Mouse (Mus musculus) testis, postnatal 14 days (tissue): ENCODE results near the gene Lpar3.

Source experiments
- DNase-seq: peaks from one replicate; pipeline ENCODE4 v3.0.0; 2021; ENCODE audit warnings: low spot score

The Lpar3 gene

DNA sequence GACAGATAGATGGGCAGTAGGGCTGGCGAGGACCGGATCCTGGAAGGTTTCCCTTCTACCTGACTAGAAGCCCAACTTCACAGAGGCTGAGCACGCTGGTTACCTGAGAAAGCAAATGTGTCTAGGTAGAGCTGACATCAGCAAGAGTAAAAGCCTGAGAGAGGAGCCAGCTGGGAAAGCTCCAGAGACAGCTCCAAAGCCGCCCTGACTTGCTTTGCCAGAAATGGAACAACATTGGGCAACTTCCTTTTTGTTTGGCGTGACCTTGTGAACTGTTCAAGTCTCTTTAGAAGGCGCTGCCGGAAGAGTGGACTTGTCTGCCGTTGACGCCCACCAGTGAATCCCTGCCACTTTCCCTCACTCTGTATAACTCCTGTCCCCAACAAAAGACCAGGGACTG is 39.4 kb downstream of the Lpar3 start:
- DNase-seq = no peak

DNA sequence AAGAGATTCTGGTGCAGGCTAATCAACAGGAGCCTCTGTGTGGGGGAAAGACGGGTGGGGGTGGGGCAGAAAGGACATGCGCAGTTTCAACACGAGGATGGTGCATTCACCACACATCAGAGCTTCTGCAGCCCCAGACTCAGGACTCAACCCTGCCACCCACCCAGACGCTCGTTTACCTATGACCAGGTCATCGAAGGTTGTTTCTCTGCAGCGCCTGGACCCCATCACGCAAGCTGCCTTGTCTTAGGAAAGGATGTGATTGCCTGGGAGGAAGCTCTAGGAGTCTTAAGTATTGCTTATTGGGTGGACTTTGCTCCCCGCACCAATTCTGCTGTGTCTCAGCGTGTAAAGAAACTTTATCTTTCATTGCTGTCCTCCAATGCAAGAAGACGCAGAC is 40.1 kb downstream of the Lpar3 start:
- DNase-seq = no peak

DNA sequence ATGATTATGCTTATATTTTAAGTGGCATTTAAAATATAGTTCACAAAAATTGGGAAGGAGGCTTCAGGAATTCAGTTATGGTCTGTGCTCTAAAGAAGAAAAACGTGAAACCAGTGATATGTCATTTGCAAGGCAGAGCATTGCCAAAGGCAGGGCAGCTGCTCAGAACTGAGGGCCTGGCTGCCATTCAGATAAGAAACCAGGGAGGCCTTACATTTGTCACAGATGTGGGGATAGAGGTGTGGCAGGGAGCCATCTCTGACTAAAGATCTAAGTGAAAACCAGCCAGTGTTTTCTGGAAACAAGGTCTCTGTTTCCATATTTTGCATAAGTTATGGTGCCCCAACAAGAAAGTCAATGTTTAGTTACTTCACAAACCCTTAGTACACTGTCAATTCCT is 41.8 kb downstream of the Lpar3 start:
- no peak for DNase-seq

DNA sequence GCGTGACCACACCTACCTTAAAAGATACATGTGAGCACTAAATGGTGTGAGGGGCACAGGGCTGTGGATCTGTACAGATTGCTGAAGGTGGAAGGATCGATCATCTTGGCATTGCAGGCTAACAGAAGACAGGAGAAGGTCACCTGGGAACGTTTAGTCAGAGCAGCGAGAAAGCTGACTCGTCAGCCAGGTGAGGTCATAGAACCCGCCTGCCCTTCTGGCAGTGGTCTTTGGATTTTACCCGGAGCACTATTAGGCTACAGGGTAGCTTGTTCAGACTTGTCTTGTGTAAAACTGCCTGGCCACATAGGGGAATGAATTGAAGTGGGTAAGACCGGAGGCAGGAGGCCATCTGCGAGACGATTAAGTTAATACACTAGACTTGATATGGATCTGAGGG is 43.4 kb downstream of the Lpar3 start:
- DNase-seq = no peak

DNA sequence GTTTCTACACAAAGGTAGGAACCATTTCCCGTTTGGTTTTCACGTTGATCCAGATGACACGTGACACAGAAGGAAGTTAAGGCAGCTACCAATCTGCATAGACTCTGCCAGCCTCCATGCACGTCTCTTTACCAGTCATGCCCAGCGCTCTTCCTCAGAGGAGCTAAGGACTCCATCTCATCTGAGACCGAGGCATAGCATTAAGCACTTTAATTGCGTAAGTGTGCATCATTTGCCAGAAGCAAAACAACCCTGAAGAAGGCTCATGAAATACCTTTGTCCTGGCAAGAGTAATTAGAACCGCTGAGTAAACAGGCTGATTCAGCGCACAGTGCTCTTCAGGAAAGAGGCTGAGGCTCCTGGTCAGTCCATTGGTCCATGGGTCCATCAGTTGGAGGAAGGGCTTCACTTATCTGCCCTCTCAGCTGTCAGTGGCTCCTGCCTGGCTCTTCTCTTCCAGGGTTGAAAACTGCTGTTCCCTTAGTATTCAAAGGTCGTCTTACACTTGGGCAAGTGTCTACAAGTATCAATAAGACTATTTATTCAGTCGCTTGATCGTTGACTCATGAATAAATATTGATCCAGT is 44.9 kb downstream of the Lpar3 start:
- DNase-seq = no peak

DNA sequence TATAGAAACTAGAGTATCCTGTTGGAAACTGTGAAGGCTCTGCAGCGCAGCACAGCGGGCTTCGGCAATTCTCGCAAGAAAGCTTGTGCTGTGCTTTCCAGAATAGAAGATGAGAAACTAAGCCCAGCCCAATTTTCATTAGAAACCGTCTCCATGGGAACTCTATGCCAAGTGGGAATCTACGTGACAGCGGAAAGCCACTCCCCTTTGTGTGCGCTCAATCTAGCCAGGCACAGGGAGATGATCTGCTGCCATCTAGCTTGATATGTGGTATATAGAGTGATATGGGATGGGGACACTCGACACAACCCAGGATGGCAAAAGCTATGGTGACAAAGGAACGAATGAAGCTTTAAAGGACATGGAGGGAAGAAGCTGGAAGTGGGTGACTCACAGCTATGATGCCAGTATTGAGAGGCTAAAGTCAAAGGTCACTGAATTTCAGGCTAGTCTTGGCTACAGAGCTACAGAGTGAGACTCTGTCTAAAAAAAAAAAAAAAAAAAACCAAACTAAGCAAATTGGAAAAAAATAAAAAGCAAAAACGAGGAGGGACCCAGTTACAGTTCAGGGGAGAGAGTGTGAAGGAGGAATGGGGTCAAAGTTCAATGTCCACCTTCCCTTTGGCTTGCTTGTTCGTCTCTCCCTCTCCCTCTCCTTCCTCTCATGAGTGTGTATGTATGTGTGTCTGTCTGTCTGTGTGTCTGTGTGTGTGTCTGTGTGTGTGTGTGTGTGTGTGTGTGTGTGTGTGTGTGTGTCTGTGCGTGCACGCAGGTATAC is 47.5 kb downstream of the Lpar3 start:
- no peak for DNase-seq

DNA sequence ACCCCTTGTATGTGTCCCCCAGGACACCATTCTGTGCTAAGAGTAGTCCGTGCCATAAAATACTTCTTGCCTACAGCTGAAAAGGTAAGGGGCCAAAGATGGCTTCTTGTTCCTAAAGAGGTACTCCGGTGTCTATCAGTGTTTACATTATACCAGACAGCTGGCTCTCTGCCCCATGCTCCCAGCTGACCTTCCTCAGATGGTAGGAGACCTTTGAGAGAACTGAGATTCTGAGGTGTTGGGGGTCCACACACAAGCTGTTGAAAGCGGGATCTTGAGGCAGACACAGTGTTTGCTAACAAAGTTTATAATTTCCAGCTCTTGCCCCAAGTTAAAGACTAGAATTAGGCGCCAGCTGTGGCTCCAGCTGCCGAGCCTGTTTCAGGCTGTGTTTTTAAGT is 53.7 kb downstream of the Lpar3 start:
- no peak for DNase-seq

DNA sequence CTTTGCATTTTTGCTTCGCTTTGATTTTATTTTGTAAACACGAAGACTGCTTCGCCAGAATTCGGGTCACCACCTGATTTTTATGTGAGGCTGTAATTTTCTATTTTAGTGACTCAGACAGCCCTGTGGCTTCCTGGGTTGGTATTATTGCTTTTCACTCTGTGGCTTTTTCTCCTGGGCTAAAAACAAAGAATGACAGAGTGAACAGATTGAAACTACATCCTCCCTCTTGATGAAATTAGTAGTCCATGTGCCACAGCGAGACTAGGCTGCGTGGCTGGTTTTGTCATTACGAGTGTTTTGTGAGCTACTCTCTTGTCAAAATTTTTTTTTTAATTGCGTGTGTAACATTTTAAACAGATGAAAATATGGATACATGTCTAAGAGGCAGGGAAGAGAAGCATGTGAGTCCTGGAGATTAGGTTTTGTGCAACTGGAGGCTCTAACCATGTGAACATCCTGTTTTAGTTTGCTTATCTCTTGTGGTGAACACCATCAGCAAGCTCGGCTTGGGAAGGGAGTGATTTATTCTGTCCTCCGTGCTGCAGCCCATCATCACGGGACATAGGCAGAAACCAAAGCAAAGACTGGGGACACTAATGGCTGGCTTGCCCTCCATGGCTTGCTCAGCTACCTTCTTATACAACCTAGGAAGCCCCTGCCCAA is 54.7 kb downstream of the Lpar3 start:
- no peak for DNase-seq

DNA sequence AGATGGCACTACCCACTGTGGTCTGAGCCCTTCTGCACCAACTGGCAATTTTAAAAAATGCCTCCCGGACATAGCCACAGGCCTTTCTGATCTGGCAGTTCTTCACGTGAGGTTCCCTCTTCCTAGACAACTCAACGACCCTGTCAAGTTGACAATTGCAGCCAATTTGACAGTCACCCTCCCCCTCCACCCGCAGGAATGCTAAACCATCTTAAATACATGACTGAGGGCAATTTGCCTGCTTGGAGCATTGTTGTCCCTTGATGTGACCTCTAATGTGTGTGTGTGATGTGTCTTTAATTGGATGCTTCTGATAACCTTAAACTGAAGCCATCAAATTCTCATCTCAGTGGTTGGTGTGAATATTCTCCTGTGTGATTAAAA is 55.3 kb downstream of the Lpar3 start:
- DNase-seq = no peak

DNA sequence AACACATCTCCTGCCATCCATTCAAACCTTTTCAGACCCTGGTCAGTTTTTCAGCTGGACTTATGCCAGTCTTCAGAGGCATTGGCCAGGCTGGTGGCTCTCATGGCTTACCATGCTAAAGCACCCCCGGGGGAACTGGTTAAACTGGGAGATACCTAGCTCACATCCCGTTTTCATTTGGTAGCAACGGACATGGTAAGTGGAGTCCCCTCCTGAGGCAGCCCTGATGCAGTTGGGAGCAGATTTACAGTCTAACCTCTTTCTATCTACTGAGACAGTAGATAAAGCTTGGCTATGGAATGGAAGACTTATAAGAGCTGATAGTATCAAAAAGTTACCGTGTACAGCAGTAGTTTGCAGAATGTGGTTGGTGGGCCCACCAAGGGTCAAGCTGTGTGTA is 56.2 kb downstream of the Lpar3 start:
- no peak for DNase-seq

DNA sequence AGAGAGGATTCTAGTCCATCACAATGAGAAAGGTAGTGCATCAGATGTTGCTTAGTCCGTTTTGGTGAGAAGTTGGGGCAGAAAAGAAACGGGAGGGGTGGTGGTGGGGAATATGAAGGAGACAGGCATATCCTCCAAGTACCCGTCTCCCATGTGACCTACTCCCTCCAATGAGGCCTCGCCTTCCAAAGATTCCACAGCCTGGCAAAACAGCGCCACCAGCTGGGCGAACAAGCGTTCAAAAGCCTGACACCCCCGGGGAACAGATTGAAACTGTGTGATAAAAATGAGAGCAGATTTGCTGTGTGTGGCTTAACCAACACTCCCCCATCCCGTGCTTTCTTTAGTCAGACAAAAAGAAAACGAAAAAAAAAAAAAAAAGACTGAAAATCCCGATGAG is 56.7 kb downstream of the Lpar3 start:
- DNase-seq = peak; percentile 64

DNA sequence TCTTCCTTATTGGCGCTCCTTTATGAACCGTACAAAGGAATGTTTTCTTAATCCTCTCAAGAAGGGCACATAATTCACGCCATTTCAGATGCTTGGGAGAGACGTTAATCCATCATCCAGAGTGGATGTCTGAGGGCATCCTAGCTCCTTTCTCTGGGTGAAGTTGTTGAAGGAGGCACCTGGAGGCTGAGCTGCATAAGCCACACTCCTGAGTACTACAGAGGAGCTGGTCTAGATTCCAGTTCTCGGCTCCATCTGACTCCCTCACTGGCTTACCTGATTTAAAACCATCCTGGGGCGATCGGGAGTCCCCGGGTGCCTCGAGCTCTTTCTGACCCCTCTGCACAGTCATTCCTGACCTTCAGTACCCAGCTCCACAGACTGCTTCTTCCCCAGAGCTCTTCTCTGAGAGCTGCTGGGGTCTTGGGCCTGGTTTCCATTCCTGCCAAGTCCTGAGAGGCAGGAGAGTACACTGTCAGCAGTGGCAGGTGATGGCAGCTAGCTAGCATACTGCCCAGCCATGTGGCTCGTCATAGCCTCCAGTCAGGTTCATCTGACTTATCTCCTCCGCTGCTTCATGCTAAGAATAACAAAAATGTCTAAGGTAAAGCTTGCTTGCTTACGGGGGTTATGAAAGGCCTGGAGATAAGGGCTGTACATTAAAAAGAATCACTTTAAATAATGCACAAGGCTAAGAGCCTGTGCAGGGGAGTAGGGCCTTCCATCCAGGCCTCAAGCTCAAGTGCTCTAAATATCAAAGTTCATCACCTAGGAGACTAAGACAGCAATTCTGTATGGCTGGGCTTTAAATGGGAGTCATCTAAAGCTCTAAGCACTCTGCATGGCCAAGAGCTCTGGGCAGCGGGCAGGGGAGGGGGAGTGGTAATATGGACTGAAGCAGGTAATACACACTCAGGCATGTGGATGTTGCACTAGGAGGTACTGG is 57.7 kb downstream of the Lpar3 start:
- no peak for DNase-seq

DNA sequence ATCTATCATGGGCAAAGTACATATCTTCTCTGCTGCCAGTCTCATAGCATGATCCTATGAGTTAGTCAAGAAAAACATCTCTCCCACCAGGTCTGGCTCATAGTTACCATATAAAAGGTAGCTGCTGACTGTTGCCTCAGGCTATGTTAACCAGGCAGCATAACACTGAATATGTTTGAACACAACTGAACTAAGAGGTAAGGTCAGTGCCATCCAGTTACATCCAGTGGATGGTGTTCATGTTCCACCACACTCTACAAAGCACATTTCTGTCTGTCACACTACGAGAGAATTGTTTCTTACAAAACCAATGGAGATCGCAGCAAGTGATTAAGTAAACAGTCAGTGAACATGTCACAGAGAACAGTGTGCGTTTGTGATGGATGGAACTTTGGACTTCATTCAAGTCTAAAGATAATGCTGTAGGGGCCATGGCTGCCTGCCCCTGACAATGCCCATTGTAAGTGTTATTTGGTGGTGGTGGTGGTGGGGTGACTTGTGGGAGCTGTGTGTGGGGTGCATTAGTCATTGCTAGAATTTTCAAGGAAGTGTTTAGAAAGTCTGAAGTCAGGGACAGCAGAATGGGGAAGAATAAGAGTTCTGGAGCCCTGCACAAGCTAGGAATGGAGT is 63.1 kb downstream of the Lpar3 start:
- no peak for DNase-seq

DNA sequence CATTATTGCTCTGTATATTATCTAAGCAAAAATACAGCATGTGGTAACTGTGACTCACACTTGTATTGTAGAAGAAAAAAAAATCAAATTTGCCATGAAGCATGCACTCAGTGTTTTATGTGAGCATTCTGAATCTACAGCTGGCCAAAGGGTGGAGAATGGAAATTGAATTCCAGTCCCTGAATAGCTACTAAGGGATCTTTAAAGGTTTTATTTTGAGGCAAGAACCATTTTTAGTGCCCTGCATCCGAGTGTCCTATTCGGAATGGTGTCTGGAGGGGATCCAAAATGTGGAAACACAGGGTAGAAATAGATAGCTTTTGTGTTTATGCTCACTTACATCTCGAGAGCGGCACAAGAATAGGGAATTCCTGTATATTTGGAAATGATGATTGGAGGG is 65.4 kb downstream of the Lpar3 start:
- DNase-seq = no peak

DNA sequence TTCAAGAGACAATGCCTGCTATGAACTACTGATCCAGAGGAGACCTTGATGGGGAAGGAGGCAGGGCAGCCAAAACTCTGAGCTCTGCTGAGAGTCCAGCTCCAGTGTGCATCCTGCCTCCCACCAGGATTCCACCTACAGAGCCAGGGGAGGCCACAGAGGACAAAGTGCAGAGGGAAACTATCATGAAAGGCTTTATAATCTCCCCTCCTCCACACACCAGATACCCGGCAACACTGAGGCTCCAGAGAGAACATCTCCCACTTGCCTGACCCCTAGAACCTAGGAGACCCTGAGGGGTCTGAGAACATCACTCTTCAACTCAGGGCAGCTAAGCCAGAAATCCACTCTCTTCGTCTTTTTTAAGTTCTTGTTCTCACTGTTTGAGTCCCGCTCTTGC is 71.2 kb downstream of the Lpar3 start:
- no peak for DNase-seq

DNA sequence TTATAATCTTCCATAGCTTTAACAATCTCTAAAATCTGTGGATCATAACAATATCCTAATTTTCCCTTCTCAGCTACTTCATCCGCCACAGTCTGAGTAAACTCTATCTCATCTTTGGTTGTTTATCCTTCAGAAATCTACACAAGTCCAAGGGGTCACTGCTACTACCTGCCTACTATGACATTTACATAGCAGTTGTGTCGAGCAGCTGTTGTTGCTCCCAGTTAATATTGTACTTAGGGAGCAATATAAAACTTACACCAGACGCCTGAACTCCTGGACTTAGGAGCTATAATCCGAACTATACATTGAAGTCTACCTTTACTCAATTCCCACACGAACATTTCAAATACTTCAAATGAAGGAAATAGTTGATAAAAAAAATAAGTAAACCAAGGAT is 71.8 kb downstream of the Lpar3 start:
- no peak for DNase-seq

DNA sequence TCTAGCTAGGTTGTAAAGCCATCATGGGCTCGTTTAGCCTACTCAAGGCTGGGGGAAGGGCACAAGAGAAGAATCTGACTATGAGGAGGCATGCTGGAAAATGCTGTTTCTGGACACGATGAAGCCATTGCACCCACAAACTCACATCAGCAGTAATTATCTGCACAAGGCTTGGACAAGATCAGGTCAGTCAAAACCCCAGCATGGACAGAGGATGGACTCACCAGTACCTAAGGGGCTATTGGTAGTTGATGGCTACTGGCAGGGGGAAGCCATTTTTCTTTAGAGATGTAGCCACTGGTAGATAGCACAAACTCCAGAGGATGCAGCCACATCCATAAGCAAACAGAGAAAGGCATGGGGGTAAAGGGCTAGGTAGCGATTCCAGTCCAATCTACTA is 81.7 kb downstream of the Lpar3 start:
- DNase-seq = no peak

DNA sequence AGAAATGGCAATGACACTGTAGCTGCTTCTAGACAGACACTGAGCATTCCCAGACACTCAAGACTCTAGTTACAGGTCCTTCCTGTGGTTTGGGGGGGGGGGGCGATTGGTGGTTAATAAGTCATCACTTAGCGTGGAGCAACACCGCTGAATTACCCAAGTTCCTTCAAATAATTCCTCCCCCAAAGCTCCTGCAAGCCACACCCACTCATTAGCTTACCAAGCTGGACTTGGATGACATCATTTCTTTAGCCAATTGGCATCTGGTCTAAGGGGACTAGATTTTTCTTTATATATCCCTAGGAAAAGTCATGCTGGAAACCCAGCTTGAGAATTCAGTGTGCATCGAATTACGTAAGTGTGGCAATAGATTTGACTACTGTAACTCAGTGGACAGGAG is 82.4 kb downstream of the Lpar3 start:
- DNase-seq = no peak

DNA sequence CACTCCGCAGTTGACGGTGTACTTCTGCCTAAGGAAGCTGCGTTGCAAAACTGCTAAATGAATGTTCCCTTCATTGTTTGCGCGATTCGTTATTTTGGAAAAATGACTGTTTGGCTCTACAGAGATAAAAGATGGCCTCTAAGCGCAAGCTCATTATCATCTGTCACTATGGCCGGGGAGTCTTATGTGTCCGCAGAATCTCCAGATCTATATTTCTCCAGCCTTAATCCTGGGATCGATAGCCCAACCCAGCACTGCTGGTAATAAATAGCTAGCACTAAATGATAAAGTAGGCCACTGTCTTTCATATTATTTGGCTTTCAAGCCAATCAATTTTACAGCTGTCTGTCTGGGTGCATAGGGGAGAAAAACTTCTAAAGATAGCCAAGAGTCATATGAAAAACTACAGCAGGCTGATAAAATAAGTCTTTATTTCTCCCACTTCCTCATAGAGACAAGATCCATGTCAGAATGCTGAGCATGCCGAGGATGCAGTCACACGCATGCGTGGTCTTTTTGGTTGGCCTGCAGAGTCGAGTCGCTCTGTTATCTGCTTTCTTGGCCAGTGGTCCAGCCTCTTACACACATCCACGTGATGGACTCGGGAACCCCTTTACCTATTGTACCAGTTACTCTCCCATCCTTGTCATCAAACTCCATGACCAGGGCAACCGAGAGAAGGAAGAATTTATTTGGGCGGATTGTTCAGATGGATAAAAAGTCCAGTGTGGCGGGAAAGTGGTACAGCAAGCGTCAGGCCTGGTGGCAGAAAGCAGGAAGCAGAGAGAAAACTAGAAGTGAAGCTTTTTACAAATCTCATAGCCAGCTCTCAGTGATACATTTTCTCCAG is 84.0 kb downstream of the Lpar3 start:
- DNase-seq = no peak

DNA sequence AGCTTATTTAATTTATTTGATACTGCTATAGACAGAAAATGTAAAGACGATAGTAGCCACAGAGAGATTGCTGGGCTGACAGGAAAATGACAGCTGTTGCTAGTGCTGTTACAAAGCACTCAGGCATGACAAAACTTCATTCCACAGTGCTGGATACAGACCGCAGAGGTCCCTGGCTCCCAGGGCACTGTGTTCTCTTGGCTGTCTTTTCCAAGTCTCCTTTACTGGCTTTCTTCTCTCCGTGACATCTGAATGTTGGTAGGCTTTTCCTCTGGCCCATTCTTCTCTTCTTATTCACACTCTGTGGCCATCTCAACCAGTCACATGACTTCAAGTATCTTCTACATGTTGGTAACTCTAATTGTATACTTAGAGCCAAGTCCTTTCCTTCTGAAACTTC is 86.6 kb downstream of the Lpar3 start:
- no peak for DNase-seq

DNA sequence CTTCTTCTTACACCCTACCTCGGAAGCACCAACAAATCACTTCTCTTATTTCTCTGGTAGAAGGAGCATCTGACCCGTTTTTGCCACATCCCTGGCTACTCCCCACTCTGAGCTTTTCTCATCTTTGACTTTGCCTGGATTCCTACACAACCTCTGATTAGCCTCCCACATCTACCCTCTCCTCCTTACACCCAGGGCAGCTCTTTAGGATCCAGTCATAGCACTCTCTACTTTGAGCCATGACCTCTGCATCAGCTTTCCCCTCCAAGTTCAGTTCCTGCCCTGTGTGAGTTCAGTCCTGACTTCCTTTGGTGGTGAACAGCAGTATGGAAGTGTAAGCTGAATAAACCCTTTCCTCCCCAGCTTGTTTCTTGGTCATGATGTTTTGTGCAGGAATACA is 87.1 kb downstream of the Lpar3 start:
- no peak for DNase-seq
